Mouse (Mus musculus) testis, adult 2 months (tissue): ENCODE results near the gene Nans. TPM values are rescaled to one million over a fixed set of nuclear protein-coding genes. Genes with fewer than 3 reads are reported as not detected.
A peak's percentile ranks its signal among the peaks of the same experiment; 100 is the strongest.

ENCODE experiments used
- H3K27ac ChIP-seq: fragments of 200-500 bp; 2 replicates; pipeline ENCODE4 v1.5.1; 2012; ENCODE audit warnings: low read depth, low read length; ENCODE audit not compliant: control insufficient read depth, insufficient read depth
- H3K27me3 ChIP-seq: fragments of 200-500 bp; 2 replicates; pipeline ENCODE4 v1.6.1; 2012; ENCODE audit warnings: mild to moderate bottlenecking, low read length, moderate library complexity; ENCODE audit not compliant: control insufficient read depth, insufficient read depth
- H3K36me3 ChIP-seq: fragments of 200-500 bp; 2 replicates; pipeline ENCODE4 v1.6.1; 2012; ENCODE audit warnings: mild to moderate bottlenecking, low read length; ENCODE audit not compliant: control insufficient read depth, insufficient read depth
- H3K4me1 ChIP-seq: fragments of 200-500 bp; 2 replicates; pipeline ENCODE4 v1.6.1; 2012; ENCODE audit warnings: low read length; ENCODE audit not compliant: control insufficient read depth, insufficient read depth
- H3K4me3 ChIP-seq: fragments of 200-500 bp; 2 replicates; pipeline ENCODE4 v1.5.1; 2012; ENCODE audit warnings: low read depth, mild to moderate bottlenecking, low read length, moderate library complexity, mixed read lengths; ENCODE audit not compliant: control insufficient read depth
- CTCF ChIP-seq: fragments of 200-500 bp; IDR thresholded peaks from 2 replicates; pipeline ENCODE4 v1.5.1; 2012; ENCODE audit warnings: low read depth, mild to moderate bottlenecking, inconsistent platforms, low read length, moderate library complexity; ENCODE audit not compliant: control insufficient read depth, insufficient read depth, insufficient replicate concordance
- POLR2A ChIP-seq: fragments of 200-500 bp; IDR thresholded peaks from 2 replicates; pipeline ENCODE4 v1.6.1; 2012; ENCODE audit warnings: low read depth, mild to moderate bottlenecking, inconsistent platforms, low read length, moderate library complexity; ENCODE audit not compliant: control insufficient read depth
- polyA plus RNA-seq: library from polyadenylated mRNA; depleted of rRNA; stranded (reverse); fragments of >200 nt; gene quantifications from 2 replicates; pipeline ENCODE4 v1.2.3, GENCODE M21; 2012

Nans gene
- polyA plus RNA-seq, 1 experiment = 9.5 TPM

- H3K27me3 ChIP-seq = no peaks in the 10 kb centered on the region
- H3K4me3 ChIP-seq = peak overlapping the region; percentile 88
- H3K36me3 ChIP-seq = peaks cover 2% of the 10 kb centered on the region; the same call in 1 of the 2 replicates
- H3K4me1 ChIP-seq = peaks cover 23% of the 10 kb centered on the region
- H3K27ac ChIP-seq = peak overlapping the region; percentile 70
- TF ChIP-seq CTCF (no peak), POLR2A (no peak)
These were observed 46.2 kb downstream of the Nans start for GRCm38 (mm10) chr4:46535094-46535830.

GRCm38 (mm10) chr4:46535840-46536361, 46.9 kb downstream of the Nans start, which contains the start of gene Trim14:
Gene Trim14, minus strand, starts transcription at chr4:46536141.
- peaks cover 2% of the 10 kb centered on the region; the same call in 1 of the 2 replicates for H3K36me3 ChIP-seq
- H3K27me3 ChIP-seq = no peaks in the 10 kb centered on the region
- H3K27ac ChIP-seq = peak within 1 kb of the TSS; percentile 70
- peaks cover 23% of the 10 kb centered on the region for H3K4me1 ChIP-seq
- H3K4me3 ChIP-seq = peak within 1 kb of the TSS; percentile 88
- TF ChIP-seq POLR2A (no peak; the same call in 1 of the 2 replicates), CTCF (no peak; the same call in 1 of the 2 replicates)

- Histone ChIP-seq H3K36me3 (no peaks in the 10 kb centered on the region), H3K27me3 (no peaks in the 10 kb centered on the region), H3K4me3 (no peak overlapping the region), H3K27ac (no peak overlapping the region), H3K4me1 (peaks cover 16% of the 10 kb centered on the region)
- no peak for TF ChIP-seq CTCF
- TF ChIP-seq POLR2A = no peak
These were observed 50.1 kb downstream of the Nans start for GRCm38 (mm10) chr4:46539167-46539566.

- H3K27me3 ChIP-seq = no peaks in the 10 kb centered on the region
- TF ChIP-seq CTCF (no peak), POLR2A (no peak)
- H3K36me3 ChIP-seq = no peaks in the 10 kb centered on the region
- no peaks in the 10 kb centered on the region for H3K4me1 ChIP-seq
- no peak overlapping the region for H3K27ac ChIP-seq
- no peak overlapping the region for H3K4me3 ChIP-seq
These were observed 52.7 kb downstream of the Nans start for GRCm38 (mm10) chr4:46541707-46542106.

- H3K27me3 ChIP-seq = no peaks in the 10 kb centered on the region
- H3K36me3 ChIP-seq = no peaks in the 10 kb centered on the region
- no peak overlapping the region for H3K4me3 ChIP-seq
- no peaks in the 10 kb centered on the region for H3K4me1 ChIP-seq
- TF ChIP-seq CTCF (no peak), POLR2A (no peak)
- H3K27ac ChIP-seq = no peak overlapping the region
These were observed 54.5 kb downstream of the Nans start for GRCm38 (mm10) chr4:46543366-46544050.

GRCm38 (mm10) chr4:46544313-46544712, 55.3 kb downstream of the Nans start:
- TF ChIP-seq POLR2A (no peak), CTCF (peak; percentile 48; the same call in 1 of the 2 replicates)
- no peak overlapping the region for H3K4me3 ChIP-seq
- no peaks in the 10 kb centered on the region; the same call in 1 of the 2 replicates for H3K4me1 ChIP-seq
- H3K27me3 ChIP-seq = no peaks in the 10 kb centered on the region
- H3K27ac ChIP-seq = no peak overlapping the region
- no peaks in the 10 kb centered on the region for H3K36me3 ChIP-seq

GRCm38 (mm10) chr4:46545498-46545897, 56.5 kb downstream of the Nans start:
- peak overlapping the region; percentile 17 for H3K4me3 ChIP-seq
- no peaks in the 10 kb centered on the region for H3K36me3 ChIP-seq
- no peaks in the 10 kb centered on the region for H3K27me3 ChIP-seq
- TF ChIP-seq POLR2A = no peak
- no peak for TF ChIP-seq CTCF
- H3K4me1 ChIP-seq = no peaks in the 10 kb centered on the region; the same call in 1 of the 2 replicates
- H3K27ac ChIP-seq = no peak overlapping the region
